Mouse (Mus musculus) CD4-positive, CD25-positive, alpha-beta regulatory T cell, adult 9 weeks (primary cell): ENCODE results near the gene Fsd1. TPM values are rescaled to one million over a fixed set of nuclear protein-coding genes. Genes with fewer than 3 reads are reported as not detected.

Source experiments
- polyA plus RNA-seq: library from polyadenylated mRNA; unstranded; fragments of 100-300 nt; shearing (Covaris generic); gene quantifications from one replicate; pipeline ENCODE4 v1.2.1, GENCODE M21; 2017

Gene Fsd1
- polyA plus RNA-seq: not detected

GRCm38 (mm10) chr17:55986030-55986961, at the start of gene Fsd1:
Fsd1 (plus strand) TSS chr17:55986509.

GRCm38 (mm10) chr17:55949400-55949799, 36.9 kb upstream of the Fsd1 start, which contains the start of gene Zfp119b:
Zfp119b (minus strand) TSS chr17:55949500.

GRCm38 (mm10) chr17:55952447-55953027, 33.8 kb upstream of the Fsd1 start, which contains the start of gene Ebi3:
Ebi3 (plus strand) TSS chr17:55952640.

GRCm38 (mm10) chr17:55958918-55959728, 27.2 kb upstream of the Fsd1 start, which contains the start of gene Yju2:
Yju2 (plus strand) TSS chr17:55959099.

GRCm38 (mm10) chr17:55969966-55970891, 16.1 kb upstream of the Fsd1 start, which contains the start of gene Shd:
Shd (plus strand) TSS chr17:55970467.

GRCm38 (mm10) chr17:56005415-56006061, 19.2 kb downstream of the Fsd1 start, which contains the start of the genes Stap2 and Mpnd:
Stap2 (minus strand) TSS chr17:56005584.
Mpnd (plus strand) TSS chr17:56005711.

GRCm38 (mm10) chr17:56036176-56036900, 50.0 kb downstream of the Fsd1 start, which contains the start of gene Sh3gl1:
Sh3gl1 (minus strand) TSS chr17:56036635.

GRCm38 (mm10) chr17:56040030-56040856, 53.9 kb downstream of the Fsd1 start, which contains the start of gene Chaf1a:
Chaf1a (plus strand) TSS chr17:56040439.

Other genes with a start within 250 kb of the Fsd1 start
- gene Adgre4, start 236.5 kb upstream of the Fsd1 start, polyA plus RNA-seq: 1.2 TPM
- gene Zfp119a, start 107.6 kb upstream of the Fsd1 start, polyA plus RNA-seq: 26.8 TPM
- gene Zfp959, start 94.4 kb upstream of the Fsd1 start, polyA plus RNA-seq: 31.1 TPM
- gene Zfp119b, start 37.0 kb upstream of the Fsd1 start, polyA plus RNA-seq: 15.2 TPM
- 48.5 TPM for gene Ebi3, start 33.9 kb upstream of the Fsd1 start, polyA plus RNA-seq
- 40.2 TPM for gene Yju2, start 27.4 kb upstream of the Fsd1 start, polyA plus RNA-seq
- gene Shd, start 16.0 kb upstream of the Fsd1 start, polyA plus RNA-seq: 0.19 TPM
- 0.24 TPM for gene Stap2, start 19.1 kb downstream of the Fsd1 start, polyA plus RNA-seq
- 29.7 TPM for gene Mpnd, start 19.2 kb downstream of the Fsd1 start, polyA plus RNA-seq
- gene Sh3gl1, start 50.1 kb downstream of the Fsd1 start, polyA plus RNA-seq: 149 TPM
- gene Chaf1a, start 53.9 kb downstream of the Fsd1 start, polyA plus RNA-seq: 0.52 TPM
- 82.8 TPM for gene Ubxn6, start 88.5 kb downstream of the Fsd1 start, polyA plus RNA-seq
- 145 TPM for gene Hdgfl2, start 93.1 kb downstream of the Fsd1 start, polyA plus RNA-seq
- gene Plin4, start 123.3 kb downstream of the Fsd1 start, polyA plus RNA-seq: not detected
- not detected for gene Plin5, start 131.1 kb downstream of the Fsd1 start, polyA plus RNA-seq
- gene Lrg1, start 135.5 kb downstream of the Fsd1 start, polyA plus RNA-seq: not detected
- gene Sema6b, start 153.8 kb downstream of the Fsd1 start, polyA plus RNA-seq: not detected
- 40.2 TPM for gene Tnfaip8l1, start 176.0 kb downstream of the Fsd1 start, polyA plus RNA-seq
- gene Mydgf, start 197.4 kb downstream of the Fsd1 start, polyA plus RNA-seq: 74.8 TPM
- gene Dpp9, start 232.4 kb downstream of the Fsd1 start, polyA plus RNA-seq: 29.9 TPM